ENCODE assay signal across 20 mouse cellular contexts in genomic region chr9:70688301-70688968, GRCm38 (mm10). TPM values are rescaled to one million over a fixed set of nuclear protein-coding genes. Genes with fewer than 3 reads are reported as not detected.
DNase-seq lines count a peak whose midpoint lies in the region; ATAC-seq and TF ChIP-seq lines count a peak whose summit lies in the region.
"Had no signal": no experiment of that assay in that cellular context is flagged by ENCODE, and none has a peak within 500 bp of the region (broad histone marks: within the 10 kb centered on the region; RNA-seq: fewer than 3 reads in every experiment).

No protein-coding gene starts in this region.

- no peak for TF ChIP-seq EP300 in liver, postnatal 0 days (IDR thresholded peaks at IDR 0.05; ENCODE audit: low read depth)
- no peak for TF ChIP-seq EP300 in liver, embryonic 14.5 days (IDR thresholded peaks at IDR 0.05; ENCODE audit: low read depth)

- peaks cover 18% of the 10 kb centered on the region; the same call in 1 of the 2 replicates for H3K36me3 ChIP-seq in liver, embryonic 12.5 days
- no peaks in the 10 kb centered on the region for H3K36me3 ChIP-seq in liver, postnatal 0 days (replicated peaks; ENCODE audit: insufficient read depth, low read length)
- H3K36me3 ChIP-seq in liver, embryonic 14.5 days (replicated peaks; ENCODE audit: control insufficient read depth, insufficient read depth, low read depth), result no peaks in the 10 kb centered on the region
- H3K36me3 ChIP-seq: embryonic facial prominence, embryonic 12.5 days; hindbrain, embryonic 10.5 days; limb, embryonic 12.5 days; midbrain, embryonic 10.5 days had no signal

- TF ChIP-seq POLR2A in lung, adult 2 months (IDR thresholded peaks at IDR 0.05; ENCODE audit: borderline replicate concordance, extremely low read depth, low read depth, low read length), result no peak

- H3K4me3 ChIP-seq in liver, embryonic 12.5 days, result no peak overlapping the region
- no peak overlapping the region for H3K4me3 ChIP-seq in liver, postnatal 0 days (ENCODE audit: low read depth, low read length)
- H3K4me3 ChIP-seq in liver, embryonic 14.5 days (ENCODE audit: insufficient read depth in 1 of 2, low read depth in 2 of 2, low read length in 2 of 2), result no peak overlapping the region
- H3K4me3 ChIP-seq in lung, adult 2 months (replicated peaks; ENCODE audit: extremely low read depth, low read depth, low read length), result no peak overlapping the region
- H3K4me3 ChIP-seq: embryonic facial prominence, embryonic 12.5 days; hindbrain, embryonic 10.5 days; limb, embryonic 12.5 days; midbrain, embryonic 10.5 days had no signal

- DNase-seq in adrenal gland, adult (ENCODE audit: inconsistent age in 2 of 2, low spot score in 1 of 2), result peak; percentile 18 to 57
- no peak for DNase-seq in adrenal gland, postnatal 14 days
- no peak for DNase-seq in liver, postnatal 0 days
- DNase-seq in liver, embryonic 14.5 days (ENCODE audit: low read depth in 3 of 3, low spot score in 3 of 3), result no peak
- no peak for DNase-seq in frontal cortex, adult 2 months (ENCODE audit: extremely low spot score in 1 of 2, low spot score in 1 of 2)
- no peak for DNase-seq in right cerebral cortex, adult 18-20 months
- no peak for DNase-seq in lung, adult 2 months
- DNase-seq: B cell, adult 2 months; cerebellum, adult 11-12 months; cerebellum, postnatal 36 days; lung, postnatal 10 days; thymus, adult 2 months had no signal

- 0 out of 2 replicates have a peak overlapping the region, but pooled peaks have one; percentile 4 for H3K4me2 ChIP-seq in liver, embryonic 12.5 days
- H3K4me2 ChIP-seq in liver, postnatal 0 days (ENCODE audit: low read depth, low read length), result no peak overlapping the region
- no peak overlapping the region; the same call in 1 of the 2 replicates for H3K4me2 ChIP-seq in liver, embryonic 14.5 days (ENCODE audit: low read depth)
- H3K4me2 ChIP-seq: embryonic facial prominence, embryonic 12.5 days; limb, embryonic 12.5 days had no signal

- WGBS in liver, embryonic 12.5 days (ENCODE audit: insufficient replicate concordance), result 46% methylated on average over 2 of the region's 2 CpGs
- 69% methylated on average over 2 of the region's 2 CpGs for WGBS in liver, postnatal 0 days (ENCODE audit: insufficient replicate concordance)
- 47% methylated on average over 2 of the region's 2 CpGs for WGBS in liver, embryonic 14.5 days (ENCODE audit: insufficient replicate concordance)
- WGBS in lung, adult 2 months, result 81% methylated on average over 2 of the region's 2 CpGs

- no peaks in the 10 kb centered on the region for H3K27me3 ChIP-seq in liver, embryonic 12.5 days (replicated peaks)
- H3K27me3 ChIP-seq in liver, postnatal 0 days (ENCODE audit: insufficient read depth, low read length), result no peaks in the 10 kb centered on the region
- no peaks in the 10 kb centered on the region for H3K27me3 ChIP-seq in liver, embryonic 14.5 days (ENCODE audit: control insufficient read depth, insufficient read depth, low read length)
- H3K27me3 ChIP-seq: embryonic facial prominence, embryonic 12.5 days; limb, embryonic 12.5 days; Patski had no signal

- no peaks in the 10 kb centered on the region for H3K9me3 ChIP-seq in liver, embryonic 12.5 days (replicated peaks)
- no peaks in the 10 kb centered on the region for H3K9me3 ChIP-seq in liver, postnatal 0 days (ENCODE audit: low read length)
- H3K9me3 ChIP-seq in liver, embryonic 14.5 days (ENCODE audit: control insufficient read depth, low read length), result no peaks in the 10 kb centered on the region
- H3K9me3 ChIP-seq: embryonic facial prominence, embryonic 12.5 days; hindbrain, embryonic 10.5 days; limb, embryonic 12.5 days; midbrain, embryonic 10.5 days had no signal

- peak overlapping the region; percentile 65 for H3K27ac ChIP-seq in liver, embryonic 12.5 days
- no peak overlapping the region for H3K27ac ChIP-seq in liver, postnatal 0 days (ENCODE audit: low read depth)
- peak overlapping the region; percentile 42 for H3K27ac ChIP-seq in liver, embryonic 14.5 days
- H3K27ac ChIP-seq: embryonic facial prominence, embryonic 12.5 days; hindbrain, embryonic 10.5 days; limb, embryonic 12.5 days; midbrain, embryonic 10.5 days had no signal

- TF ChIP-seq CTCF in liver, postnatal 0 days (IDR thresholded peaks at IDR 0.05; ENCODE audit: low read depth), result no peak
- TF ChIP-seq CTCF in liver, embryonic 14.5 days (IDR thresholded peaks at IDR 0.05; ENCODE audit: low read depth), result no peak
- no peak for TF ChIP-seq CTCF in lung, adult 2 months (IDR thresholded peaks at IDR 0.05; ENCODE audit: insufficient read depth, low read length)

- no peak overlapping the region for H3K9ac ChIP-seq in liver, embryonic 12.5 days
- no peak overlapping the region for H3K9ac ChIP-seq in liver, postnatal 0 days (replicated peaks)
- H3K9ac ChIP-seq in liver, embryonic 14.5 days (replicated peaks), result no peak overlapping the region
- H3K9ac ChIP-seq: embryonic facial prominence, embryonic 12.5 days; limb, embryonic 12.5 days had no signal

- H3K4me1 ChIP-seq in liver, embryonic 12.5 days, result peaks cover 77% of the 10 kb centered on the region
- H3K4me1 ChIP-seq in liver, postnatal 0 days (ENCODE audit: insufficient read depth), result peaks cover 33% of the 10 kb centered on the region
- H3K4me1 ChIP-seq in liver, embryonic 14.5 days (replicated peaks; ENCODE audit: control insufficient read depth in 2 of 2, insufficient read depth in 2 of 2, low read length in 1 of 2), result peaks cover 38 to 58% of the 10 kb centered on the region in 2 experiments
- H3K4me1 ChIP-seq in lung, adult 2 months (ENCODE audit: control insufficient read depth, insufficient read depth, low read length), result no peaks in the 10 kb centered on the region; the same call in 1 of the 2 replicates
- H3K4me1 ChIP-seq: embryonic facial prominence, embryonic 12.5 days; hindbrain, embryonic 10.5 days; limb, embryonic 12.5 days; midbrain, embryonic 10.5 days had no signal

- ATAC-seq in liver, embryonic 12.5 days, result peak; percentile 62
- ATAC-seq in liver, postnatal 0 days, result no peak
- peak; percentile 58; the same call in 1 of the 2 replicates for ATAC-seq in liver, embryonic 14.5 days (ENCODE audit: insufficient read depth)
- ATAC-seq: Patski had no signal

RNA-seq across cellular contexts. Expression of gene Adam10, which starts 9.6 kb away (rescaled TPM):
- total RNA-seq in adrenal gland, postnatal 14 days (2021), result 56.0 and 59.9 TPM in 2 replicates
- polyA plus RNA-seq in liver, embryonic 12.5 days (2016; fragmentation: Nextera tagmentation; extraction: Ambion mirVana), result 101 and 107 TPM in 2 replicates
- 30.3 and 36.7 TPM in 2 replicates for polyA plus RNA-seq in liver, postnatal 0 days (2015; fragmentation: Nextera tagmentation; extraction: Ambion mirVana)
- 27.6 and 37.2 TPM in 2 replicates for polyA plus RNA-seq in liver, embryonic 14.5 days (2012; rRNA removed)
- polyA plus RNA-seq in liver, embryonic 14.5 days (2014; fragmentation: Nextera tagmentation; extraction: Ambion mirVana), result 55.2 and 61.5 TPM in 2 replicates
- 37.8 and 42.9 TPM in 2 replicates for polyA plus RNA-seq in frontal cortex, adult 2 months (2012; rRNA removed)
- 21.7 and 29.5 TPM in 2 replicates for polyA plus RNA-seq in lung, adult 2 months (2012; rRNA removed)

RNA-seq across cellular contexts. Expression of gene Mindy2, which starts 31.5 kb away (rescaled TPM):
- total RNA-seq in adrenal gland, postnatal 14 days (2021), result 19.5 and 20.8 TPM in 2 replicates
- polyA plus RNA-seq in liver, embryonic 12.5 days (2016; fragmentation: Nextera tagmentation; extraction: Ambion mirVana), result 28.9 and 29.6 TPM in 2 replicates
- polyA plus RNA-seq in liver, postnatal 0 days (2015; fragmentation: Nextera tagmentation; extraction: Ambion mirVana), result 8.2 and 9.0 TPM in 2 replicates
- 5.2 and 7.8 TPM in 2 replicates for polyA plus RNA-seq in liver, embryonic 14.5 days (2012; rRNA removed)
- polyA plus RNA-seq in liver, embryonic 14.5 days (2014; fragmentation: Nextera tagmentation; extraction: Ambion mirVana), result 13.7 and 15.3 TPM in 2 replicates
- 31.3 and 32.1 TPM in 2 replicates for polyA plus RNA-seq in frontal cortex, adult 2 months (2012; rRNA removed)
- 12.0 and 21.8 TPM in 2 replicates for polyA plus RNA-seq in lung, adult 2 months (2012; rRNA removed)

RNA-seq across cellular contexts. Expression of gene Gm10642, which starts 32.4 kb away (rescaled TPM):
- total RNA-seq in adrenal gland, postnatal 14 days (2021), result 0.48 and 1.1 TPM in 2 replicates
- 1.5 and 1.6 TPM in 2 replicates for polyA plus RNA-seq in liver, embryonic 12.5 days (2016; fragmentation: Nextera tagmentation; extraction: Ambion mirVana)
- 2.6 and 3.0 TPM in 2 replicates for polyA plus RNA-seq in liver, postnatal 0 days (2015; fragmentation: Nextera tagmentation; extraction: Ambion mirVana)
- polyA plus RNA-seq in liver, embryonic 14.5 days (2012; rRNA removed), result 0.47 and 0.50 TPM in 2 replicates
- polyA plus RNA-seq in liver, embryonic 14.5 days (2014; fragmentation: Nextera tagmentation; extraction: Ambion mirVana), result 0.66 and 0.86 TPM in 2 replicates
- polyA plus RNA-seq in frontal cortex, adult 2 months (2012; rRNA removed), result 1.3 TPM in 2 replicates
- 0.76 and 0.98 TPM in 2 replicates for polyA plus RNA-seq in lung, adult 2 months (2012; rRNA removed)
- total RNA-seq: monocyte, adult 5-6 weeks had no signal
- polyA plus RNA-seq: kidney, embryonic 14.5 days had no signal

Comparison
In these comparisons a context has a peak if more than half of its experiments do, and no peak if none do; other contexts are left out.
1. DNase-seq: peak in adrenal gland, adult (2 of 2); none in adrenal gland, postnatal 14 days (single experiment), liver, postnatal 0 days (single experiment), liver, embryonic 14.5 days (0 of 3), frontal cortex, adult 2 months (0 of 2), right cerebral cortex, adult 18-20 months (single experiment) and lung, adult 2 months (single experiment).